Mouse (Mus musculus) CH12.LX (cell line): Measurements from ENCODE around the gene Fggy. TPM values are rescaled to one million over a fixed set of nuclear protein-coding genes. Genes with fewer than 3 reads are reported as not detected.

Source experiments
- DNase-seq: peaks from one replicate; pipeline ENCODE4 v3.0.0-alpha.2; 2013; ENCODE audit errors: extremely low read depth
- H3K27ac ChIP-seq: 2 replicates; pipeline ENCODE4 v1.5.1; 2012; ENCODE audit warnings: low read depth, mild to moderate bottlenecking, control low read depth, moderate library complexity; ENCODE audit not compliant: insufficient read depth
- H3K27me3 ChIP-seq: replicated peaks from 2 replicates; pipeline ENCODE3; 2012; ENCODE audit warnings: inconsistent platforms
- H3K36me3 ChIP-seq, 2 experiments: replicated peaks in 1 of 2; 2 replicates each; pipeline versions ENCODE3 to v1.6.1; 2012; ENCODE audit warnings: inconsistent platforms in 1 of 2, low read length in 1 of 2, mild to moderate bottlenecking in 1 of 2, mixed read lengths in 1 of 2, moderate library complexity in 1 of 2; ENCODE audit not compliant: control insufficient read depth in 1 of 2, insufficient read depth in 1 of 2
- H3K4me1 ChIP-seq, 2 experiments: 2 replicates each; pipeline ENCODE4 v1.6.1; 2012; ENCODE audit warnings: inconsistent platforms in 1 of 2, moderate library complexity in 1 of 2; ENCODE audit not compliant: insufficient read depth in 2 of 2, control insufficient read depth in 1 of 2
- H3K4me2 ChIP-seq: 2 replicates; pipeline ENCODE4 v1.6.1; 2012; ENCODE audit warnings: low read depth, mild to moderate bottlenecking, control low read depth; ENCODE audit not compliant: poor library complexity, insufficient read depth, severe bottlenecking
- H3K4me3 ChIP-seq, 3 experiments: fragments of 150-350 bp in 1 of 3; sonication (generic) in 1 of 3; replicated peaks in 1 of 3; 2 replicates each; pipeline versions ENCODE3 to v1.5.1; 2011 to 2012; ENCODE audit warnings: low read depth in 2 of 3, low read length in 2 of 3, mild to moderate bottlenecking in 2 of 3, moderate library complexity in 2 of 3, control low read depth in 1 of 3, improper control_type of control experiment in 1 of 3, inconsistent platforms in 1 of 3, mixed read lengths in 1 of 3; ENCODE audit not compliant: poor library complexity in 1 of 3
- H3K79me2 ChIP-seq: replicated peaks from 2 replicates; pipeline ENCODE4 v1.6.1; 2012; ENCODE audit warnings: mild to moderate bottlenecking, moderate library complexity; ENCODE audit not compliant: control insufficient read depth, poor library complexity, insufficient read depth, severe bottlenecking; ENCODE audit errors: extremely low read depth
- H3K9ac ChIP-seq: 2 replicates; pipeline ENCODE4 v1.6.1; 2012; ENCODE audit warnings: low read depth, mild to moderate bottlenecking, control low read depth, moderate library complexity; ENCODE audit not compliant: insufficient read depth
- H3K9me3 ChIP-seq: replicated peaks from 2 replicates; pipeline ENCODE3; 2012; ENCODE audit warnings: low read length, inconsistent platforms, mixed read lengths
- ETS1 ChIP-seq: conservative IDR thresholded peaks from 2 replicates; pipeline ENCODE4 v1.6.1; 2012; ENCODE audit warnings: low read depth, mild to moderate bottlenecking, inconsistent platforms, low read length, improper control_type of control experiment, moderate library complexity
- GABPA ChIP-seq: IDR thresholded peaks from 2 replicates; pipeline ENCODE4 v1.6.1; 2012; ENCODE audit warnings: low read depth, low read length, improper control_type of control experiment, inconsistent platforms; ENCODE audit not compliant: insufficient replicate concordance
- IRF4 ChIP-seq: IDR thresholded peaks from 2 replicates; pipeline ENCODE4 v1.6.1; 2014; ENCODE audit warnings: low read depth, mild to moderate bottlenecking, inconsistent platforms, low read length, improper control_type of control experiment
- JUND ChIP-seq: conservative IDR thresholded peaks from 2 replicates; pipeline ENCODE4 v1.6.1; 2011; ENCODE audit warnings: low read depth, low read length, improper control_type of control experiment
- KAT2A ChIP-seq: IDR thresholded peaks from 2 replicates; pipeline ENCODE4 v1.6.1; 2012; ENCODE audit warnings: low read length, improper control_type of control experiment, inconsistent platforms; ENCODE audit not compliant: insufficient replicate concordance
- MAFK ChIP-seq: IDR thresholded peaks from 2 replicates; pipeline ENCODE4 v1.6.1; 2011; ENCODE audit warnings: low read length, improper control_type of control experiment; ENCODE audit not compliant: insufficient replicate concordance
- MAX ChIP-seq: IDR thresholded peaks from 2 replicates; pipeline ENCODE4 v1.6.1; 2011; ENCODE audit warnings: low read length, improper control_type of control experiment
- MAZ ChIP-seq: IDR thresholded peaks from 2 replicates; pipeline ENCODE4 v1.6.1; 2012; ENCODE audit warnings: low read depth, mild to moderate bottlenecking, inconsistent platforms, low read length, improper control_type of control experiment, moderate library complexity
- MEF2A ChIP-seq: IDR thresholded peaks from 2 replicates; pipeline ENCODE4 v1.6.1; 2014; ENCODE audit warnings: low read depth, mild to moderate bottlenecking, inconsistent platforms, low read length, improper control_type of control experiment, borderline replicate concordance
- MXI1 ChIP-seq: IDR thresholded peaks from 2 replicates; pipeline ENCODE4 v1.6.1; 2011; ENCODE audit warnings: mild to moderate bottlenecking, low read depth, low read length, improper control_type of control experiment
- RAD21 ChIP-seq: IDR thresholded peaks from 2 replicates; pipeline ENCODE4 v1.6.1; 2011; ENCODE audit warnings: low read depth, mild to moderate bottlenecking, low read length, improper control_type of control experiment, moderate library complexity
- TBP ChIP-seq: conservative IDR thresholded peaks from 2 replicates; pipeline ENCODE4 v1.6.1; 2011; ENCODE audit warnings: low read depth, low read length, improper control_type of control experiment
- TCF12 ChIP-seq: IDR thresholded peaks from 2 replicates; pipeline ENCODE4 v1.6.1; 2014; ENCODE audit warnings: low read depth, mild to moderate bottlenecking, inconsistent platforms, low read length, improper control_type of control experiment
- ZC3H11A ChIP-seq: IDR thresholded peaks from 2 replicates; pipeline ENCODE4 v1.6.1; 2012; ENCODE audit warnings: low read depth, mild to moderate bottlenecking, inconsistent platforms, low read length, improper control_type of control experiment
- ZKSCAN1 ChIP-seq: IDR thresholded peaks from 2 replicates; pipeline ENCODE4 v1.6.1; 2012; ENCODE audit warnings: low read depth, inconsistent platforms, low read length, improper control_type of control experiment, borderline replicate concordance
- dilution Hi-C: fragments of 300-500 bp; cut with MboI; formaldehyde crosslinking; loops from 2 replicates; pipeline ENCODE4 v1.14.3; 2020; ENCODE audit warnings: low sequenced_read_pairs; ENCODE audit not compliant: extremely low pct_unique_long_range_greater_than_20kb, extremely low pct_ligation_motif_present
- in situ Hi-C: fragments of 300-500 bp; cut with MboI; formaldehyde crosslinking; loops from 3 replicates; pipeline ENCODE4 v1.14.3; 2019; ENCODE audit warnings: low sequenced_read_pairs, low pct_ligation_motif_present, low pct_unique_long_range_greater_than_20kb, mixed read lengths
- polyA plus RNA-seq: library from polyadenylated mRNA; unstranded; fragments of >175 nt; gene quantifications from 2 replicates; pipeline ENCODE4 v1.2.1, GENCODE M21; 2012; ENCODE audit warnings: low read depth; ENCODE audit not compliant: insufficient read length
- total RNA-seq, 2 experiments: library from RNA; depleted of rRNA; stranded (reverse); fragments of 300-350 nt in 1 of 2; fragments of >200 nt in 1 of 2; gene quantifications; 2 replicates each; pipeline ENCODE4 v1.2.3; 2012 to 2014

Gene Fggy
- total and polyA plus RNA-seq, 3 experiments: 6.2 to 7.5 (median 6.9) TPM

- TF ChIP-seq IRF4: no peak
- dilution Hi-C loops (no loop called here), in situ Hi-C loops (no loop called here)
- no peak overlapping the region for H3K9ac ChIP-seq
- H3K36me3 ChIP-seq: peaks cover 0 to 3% of the 10 kb centered on the region in 2 experiments
- no peak overlapping the region for H3K4me3 ChIP-seq
- H3K4me1 ChIP-seq: no peaks in the 10 kb centered on the region
- H3K27ac ChIP-seq: no peak overlapping the region
- H3K79me2 ChIP-seq: no peaks in the 10 kb centered on the region
- H3K27me3 ChIP-seq: no peaks in the 10 kb centered on the region
- DNase-seq: no peak
- H3K9me3 ChIP-seq: no peaks in the 10 kb centered on the region
- no peak overlapping the region for H3K4me2 ChIP-seq
Observed at GRCm38 (mm10) chr4:95770469-95770868, 213.2 kb downstream of the Fggy start.

- dilution Hi-C loops: no loop called here
- TF ChIP-seq TCF12: no peak
- TF ChIP-seq MXI1: no peak
- TF ChIP-seq MAFK: no peak
- no peak for TF ChIP-seq TBP
- TF ChIP-seq RAD21: no peak
- no peak for TF ChIP-seq MAX
- TF ChIP-seq MEF2A: no peak
- TF ChIP-seq JUND: no peak
- TF ChIP-seq ZC3H11A: no peak
- Histone ChIP-seq H3K9me3 (no peaks in the 10 kb centered on the region), H3K36me3 (peaks cover 0 to 3% of the 10 kb centered on the region in 2 experiments), H3K27ac (no peak overlapping the region), H3K4me3 (no peak overlapping the region), H3K79me2 (no peaks in the 10 kb centered on the region), H3K27me3 (no peaks in the 10 kb centered on the region), H3K9ac (no peak overlapping the region), H3K4me1 (no peaks in the 10 kb centered on the region), H3K4me2 (no peak overlapping the region)
- in situ Hi-C loops: no loop called here
- DNase-seq: no peak
Observed at GRCm38 (mm10) chr4:95771542-95771941, 214.2 kb downstream of the Fggy start.

DNA sequence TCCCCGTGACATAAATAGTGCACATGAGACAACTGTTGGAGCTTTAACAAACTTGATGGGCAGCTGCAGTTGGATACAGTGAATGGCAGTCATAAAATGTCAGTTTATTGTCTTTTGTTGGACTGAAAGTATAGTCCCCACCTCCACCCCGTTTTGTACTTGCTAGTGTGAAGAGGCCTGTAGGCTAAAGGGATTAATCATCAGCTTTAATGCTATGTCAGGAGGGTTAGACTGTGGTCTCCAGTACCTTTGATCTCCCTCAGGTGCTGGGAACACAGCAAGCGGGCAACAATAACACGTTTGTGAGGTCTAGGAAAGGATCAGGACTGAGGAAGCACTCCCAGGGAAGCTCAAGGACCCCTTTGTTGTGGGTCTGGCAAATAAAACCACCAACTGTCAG is 214.6 kb downstream of the Fggy start:
- Histone ChIP-seq H3K4me1 (no peaks in the 10 kb centered on the region), H3K4me3 (no peak overlapping the region), H3K27ac (no peak overlapping the region), H3K9me3 (no peaks in the 10 kb centered on the region), H3K4me2 (no peak overlapping the region), H3K27me3 (no peaks in the 10 kb centered on the region), H3K36me3 (peaks cover 0 to 3% of the 10 kb centered on the region in 2 experiments), H3K79me2 (no peaks in the 10 kb centered on the region), H3K9ac (no peak overlapping the region)
- dilution Hi-C loops: no loop called here
- DNase-seq: no peak
- TF ChIP-seq MEF2A (no peak), ZKSCAN1 (no peak), GABPA (no peak), JUND (no peak), KAT2A (no peak), MAZ (no peak), ETS1 (no peak), MAX (no peak)
- in situ Hi-C loops: no loop called here
